Mouse (Mus musculus) stomach, embryonic 14.5 days (tissue): ENCODE data around the gene Gm7982. TPM values are rescaled to one million over a fixed set of nuclear protein-coding genes. Genes with fewer than 3 reads are reported as not detected.
"Not testable (repeated sequence)": the region's sequence is repeated elsewhere in the genome, so short reads cannot be mapped to it uniquely, and the experiment has no call there.

ENCODE experiments used
- ATAC-seq: fragments of 200-750 bp; cut with Nextera tagmentation; 2 replicates; pipeline ENCODE4 v1.8.0; 2017; ENCODE audit warnings: low read depth, moderate TSS enrichment; ENCODE audit not compliant: insufficient number of reproducible peaks, insufficient read depth, low FRiP score
- H3K27ac ChIP-seq: fragments of 300-500 bp; sonication (generic); 2 replicates; pipeline ENCODE4 v1.5.1; 2014; ENCODE audit warnings: mild to moderate bottlenecking, low read length, moderate library complexity, mixed read lengths
- H3K27me3 ChIP-seq: fragments of 300-500 bp; sonication (generic); 2 replicates; pipeline ENCODE4 v1.6.1; 2014; ENCODE audit warnings: low read length, control low read depth, mixed read lengths; ENCODE audit not compliant: control insufficient read depth, insufficient read depth
- H3K36me3 ChIP-seq: fragments of 300-500 bp; sonication (generic); 2 replicates; pipeline ENCODE4 v1.6.1; 2014; ENCODE audit warnings: mild to moderate bottlenecking, control low read depth, low read length, moderate library complexity, mixed read lengths; ENCODE audit not compliant: control insufficient read depth, insufficient read depth
- H3K4me1 ChIP-seq: fragments of 300-500 bp; sonication (generic); 2 replicates; pipeline ENCODE4 v1.6.1; 2014; ENCODE audit warnings: low read length, control low read depth, mixed read lengths; ENCODE audit not compliant: control insufficient read depth, insufficient read depth
- H3K4me2 ChIP-seq: fragments of 300-500 bp; sonication (generic); replicated peaks from 2 replicates; pipeline ENCODE4 v1.6.1; 2014; ENCODE audit warnings: low read depth, low read length, control low read depth
- H3K4me3 ChIP-seq: fragments of 300-500 bp; sonication (generic); 2 replicates; pipeline ENCODE4 v1.5.1; 2014; ENCODE audit warnings: low read depth, low read length, control low read depth
- H3K9ac ChIP-seq: fragments of 300-500 bp; sonication (generic); replicated peaks from 2 replicates; pipeline ENCODE4 v1.6.1; 2014; ENCODE audit warnings: low read depth, mild to moderate bottlenecking, control low read depth, low read length, moderate library complexity, mixed read lengths
- H3K9me3 ChIP-seq: fragments of 300-500 bp; sonication (generic); 2 replicates; pipeline ENCODE4 v1.6.1; 2016; ENCODE audit warnings: low read depth, low read length, control low read depth; ENCODE audit not compliant: control insufficient read depth
- WGBS: fragments of 180-500 bp; shearing (Covaris S2); extraction: QIAGEN DNeasy Blood & Tissue Kit; methylation state at CpG from one replicate; pipeline ENCODE4 v1.1.7; 2014; 5-methylcytosine and 5-hydroxymethylcytosine counted together
- polyA plus RNA-seq: library from polyadenylated mRNA; unstranded; fragments of >200 nt; fragmentation: Nextera tagmentation; extraction: Ambion mirVana; gene quantifications from 2 replicates; pipeline ENCODE4 v1.2.1, GENCODE M21; 2014

Gm7982 gene
- not detected in 2 replicates for polyA plus RNA-seq

- not testable (repeated sequence) for H3K4me3 ChIP-seq, H3K9ac ChIP-seq, H3K36me3 ChIP-seq, H3K27ac ChIP-seq, H3K9me3 ChIP-seq, H3K27me3 ChIP-seq, H3K4me2 ChIP-seq, H3K4me1 ChIP-seq, ATAC-seq
- WGBS, result no CpG with 5 or more reads among the region's 3 CpGs
Observed at GRCm38 (mm10) chr5:95741714-95742113, at the start of gene Gm7982. Gene Gm7982, plus strand, starts transcription at chr5:95742014.

GRCm38 (mm10) chr5:95736073-95736472, 5.7 kb upstream of the Gm7982 start, which contains the start of gene Gm7978:
Gene Gm7978, minus strand, starts transcription at chr5:95736173.
- H3K9ac ChIP-seq, H3K27me3 ChIP-seq, H3K4me2 ChIP-seq, H3K27ac ChIP-seq, H3K36me3 ChIP-seq, H3K4me1 ChIP-seq, H3K4me3 ChIP-seq, H3K9me3 ChIP-seq, ATAC-seq: not testable (repeated sequence)
- no CpG with 5 or more reads among the region's 1 CpGs for WGBS

- not testable (repeated sequence) for H3K9ac ChIP-seq
Observed at GRCm38 (mm10) chr5:95775690-95776089, 33.9 kb downstream of the Gm7982 start, which contains the start of gene E330014E10Rik. Gene E330014E10Rik, plus strand, starts transcription at chr5:95775990.

More at GRCm38 (mm10) chr5:95775690-95776089, 33.9 kb downstream of the Gm7982 start, which contains the start of gene E330014E10Rik:
- H3K36me3 ChIP-seq, H3K4me2 ChIP-seq, H3K27me3 ChIP-seq, H3K27ac ChIP-seq, H3K4me1 ChIP-seq, H3K9me3 ChIP-seq, H3K4me3 ChIP-seq, ATAC-seq: not testable (repeated sequence)
- no CpG with 5 or more reads among the region's 2 CpGs for WGBS

Other genes with a start within 250 kb of the Gm7982 start
- not detected in 2 replicates for gene Gm3286, start 231.3 kb upstream of the Gm7982 start, polyA plus RNA-seq
- gene Gm7971, start 147.1 kb upstream of the Gm7982 start, polyA plus RNA-seq, result not detected in 2 replicates
- not detected in 2 replicates for gene Gm7978, start 5.8 kb upstream of the Gm7982 start, polyA plus RNA-seq
- not detected in 2 replicates for gene E330014E10Rik, start 34.0 kb downstream of the Gm7982 start, polyA plus RNA-seq
- 23.7 and 24.5 TPM in 2 replicates for gene Cxcl13, start 214.9 kb downstream of the Gm7982 start, polyA plus RNA-seq